In genomic region chr6:48974663-48975062, GRCm38 (mm10) we compare ENCODE assay signal across 26 mouse cellular contexts. TPM values are rescaled to one million over a fixed set of nuclear protein-coding genes. Genes with fewer than 3 reads are reported as not detected.
"Had no signal": no experiment of that assay in that cellular context is flagged by ENCODE, and none has a peak within 500 bp of the region (broad histone marks: within the 10 kb centered on the region; RNA-seq: fewer than 3 reads in every experiment).

Gene Doxl2 (plus strand): TSS chr6:48974963.

- ATAC-seq: midbrain, embryonic 16.5 days had no signal

- H3K4me1 ChIP-seq: midbrain, embryonic 10.5 days; midbrain, embryonic 12.5 days; neural tube, embryonic 13.5 days; neural tube, embryonic 15.5 days had no signal

- H3K9ac ChIP-seq: lung, embryonic 14.5 days; midbrain, embryonic 12.5 days; neural tube, embryonic 13.5 days; neural tube, embryonic 15.5 days had no signal

- H3K9me3 ChIP-seq: midbrain, embryonic 10.5 days; midbrain, embryonic 12.5 days; neural tube, embryonic 13.5 days; neural tube, embryonic 15.5 days had no signal

- H3K27me3 ChIP-seq: midbrain, embryonic 12.5 days; neural tube, embryonic 13.5 days; neural tube, embryonic 15.5 days had no signal

- DNase-seq: lung, adult 18-20 months; lung, embryonic 14.5 days; lung, postnatal 10 days; lung, postnatal 4 days; midbrain, embryonic 14.5 days; retina, postnatal 1 day; right cerebral cortex, adult 18-20 months; right cerebral cortex, postnatal 25 days; right cerebral cortex, postnatal 4 days; spleen, adult 18-20 months; thymus, adult 18-20 months; thymus, postnatal 14 days; thymus, postnatal 4 days had no signal

- H3K4me2 ChIP-seq: lung, embryonic 14.5 days; midbrain, embryonic 12.5 days; neural tube, embryonic 13.5 days; neural tube, embryonic 15.5 days had no signal

- H3K4me3 ChIP-seq: midbrain, embryonic 10.5 days; midbrain, embryonic 12.5 days; myocyte; neural tube, embryonic 13.5 days; neural tube, embryonic 15.5 days had no signal

- H3K27ac ChIP-seq: midbrain, embryonic 10.5 days; midbrain, embryonic 12.5 days; neural tube, embryonic 13.5 days; neural tube, embryonic 15.5 days had no signal

- H3K36me3 ChIP-seq: midbrain, embryonic 10.5 days; midbrain, embryonic 12.5 days; neural tube, embryonic 13.5 days; neural tube, embryonic 15.5 days had no signal

RNA-seq across cellular contexts. Expression of gene Doxl2, which starts in this region (rescaled TPM):
- polyA plus RNA-seq: lung, embryonic 14.5 days; lung, embryonic 16.5 days; midbrain, embryonic 10.5 days; midbrain, embryonic 12.5 days; midbrain, embryonic 14.5 days; midbrain, embryonic 16.5 days; myocyte; neural tube, embryonic 11.5 days; neural tube, embryonic 13.5 days; neural tube, embryonic 15.5 days; small intestine, adult 2 months; stomach, embryonic 14.5 days; stomach, embryonic 16.5 days; thymus, postnatal 0 days; urinary bladder, adult 2 months had no signal
